Mouse (Mus musculus): ENCODE results near the gene Cend1.

- TF ChIP-seq CTCF (IDR thresholded peaks at IDR 0.05; ENCODE audit: borderline replicate concordance, insufficient read depth, low read length) (no peak), POLR2A (IDR thresholded peaks at IDR 0.05; ENCODE audit: low read depth, low read length) (no peak)
These were observed 29.4 kb upstream of the Cend1 start for GRCm38 (mm10) chr7:141458661-141459060.
